Mouse (Mus musculus): ENCODE measurements at regions not wholly inside any gene's neighbourhood (a gene's known extent, or its start where the extent isn't known, plus 50 kb on each side); places are given as distances from the start of the nearest gene placed in this dataset.

DNA sequence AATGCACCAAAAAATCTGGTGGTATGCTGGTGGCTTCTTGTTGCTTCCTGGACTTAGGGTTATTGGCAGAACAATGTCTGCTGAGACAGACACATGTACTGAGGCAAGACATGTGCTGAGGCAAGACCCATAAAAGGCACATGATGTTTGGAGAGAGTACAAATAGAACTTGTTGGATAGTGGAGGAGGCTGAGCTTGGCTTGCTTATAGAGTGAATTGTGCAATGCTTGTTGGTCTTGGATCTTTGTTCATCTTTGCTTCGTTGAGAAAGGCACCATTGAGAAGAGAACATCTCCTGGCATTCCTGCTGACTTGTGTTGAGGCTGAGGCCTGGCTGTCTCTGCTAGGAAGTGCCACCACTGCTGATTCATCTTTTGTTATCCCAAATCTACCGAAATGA is 117.8 kb upstream of the Tbc1d2b start:
- TF ChIP-seq MAZ (IDR thresholded peaks at IDR 0.05; ENCODE audit: low read depth, low read length) (no peak), UBTF (IDR thresholded peaks at IDR 0.05; ENCODE audit: low read depth, low read length) (no peak), CTCF (conservative IDR thresholded peaks at IDR 0.05 in 1 of 2, IDR thresholded peaks at IDR 0.05 in 1 of 2; ENCODE audit: low read depth in 2 of 2, low read length in 2 of 2) (no peak), HCFC1 (IDR thresholded peaks at IDR 0.05; ENCODE audit: low read depth, low read length) (no peak), ZKSCAN1 (IDR thresholded peaks at IDR 0.05; ENCODE audit: borderline replicate concordance, low read depth, low read length) (no peak), E2F4 (IDR thresholded peaks at IDR 0.05; ENCODE audit: insufficient replicate concordance, low read depth, low read length) (no peak), NRF1 (IDR thresholded peaks at IDR 0.05; ENCODE audit: low read depth, low read length) (no peak), JUND (conservative IDR thresholded peaks at IDR 0.05; ENCODE audit: low read depth, low read length) (no peak)
